Mouse (Mus musculus) midbrain, embryonic 15.5 days (tissue): ENCODE data around the gene Noxred1. TPM values are rescaled to one million over a fixed set of nuclear protein-coding genes. Genes with fewer than 3 reads are reported as not detected.
"Not testable (repeated sequence)": the region's sequence is repeated elsewhere in the genome, so short reads cannot be mapped to it uniquely, and the experiment has no call there.

ENCODE experiments used
- ATAC-seq: fragments of 200-750 bp; cut with Nextera tagmentation; replicated peaks from 2 replicates; pipeline ENCODE4 v1.8.0; 2017; ENCODE audit warnings: moderate TSS enrichment
- H3K27ac ChIP-seq: fragments of 300-500 bp; sonication (generic); 2 replicates; pipeline ENCODE4 v1.5.1; 2015; ENCODE audit warnings: mild to moderate bottlenecking, inconsistent platforms
- H3K27me3 ChIP-seq: fragments of 300-500 bp; sonication (generic); replicated peaks from 2 replicates; pipeline ENCODE4 v1.6.1; 2015; ENCODE audit warnings: inconsistent platforms
- H3K36me3 ChIP-seq: fragments of 300-500 bp; sonication (generic); replicated peaks from 2 replicates; pipeline ENCODE4 v1.6.1; 2015; ENCODE audit warnings: inconsistent platforms
- H3K4me1 ChIP-seq: fragments of 300-500 bp; sonication (generic); 2 replicates; pipeline ENCODE4 v1.6.1; 2015; ENCODE audit warnings: inconsistent platforms
- H3K4me2 ChIP-seq: fragments of 300-500 bp; sonication (generic); 2 replicates; pipeline ENCODE4 v1.6.1; 2015; ENCODE audit warnings: inconsistent platforms, mild to moderate bottlenecking, moderate library complexity
- H3K4me3 ChIP-seq: fragments of 300-500 bp; sonication (generic); 2 replicates; pipeline ENCODE4 v1.5.1; 2015; ENCODE audit warnings: mild to moderate bottlenecking, inconsistent platforms
- H3K9ac ChIP-seq: fragments of 300-500 bp; sonication (generic); 2 replicates; pipeline ENCODE4 v1.6.1; 2015; ENCODE audit warnings: mild to moderate bottlenecking, inconsistent platforms
- H3K9me3 ChIP-seq: fragments of 300-500 bp; sonication (generic); 2 replicates; pipeline ENCODE4 v1.6.1; 2016; ENCODE audit warnings: inconsistent platforms
- WGBS: fragments of 180-500 bp; shearing (Covaris S2); methylation state at CpG from one replicate; pipeline ENCODE4 v1.1.7; 2015; ENCODE audit warnings: mixed read lengths; 5-methylcytosine and 5-hydroxymethylcytosine counted together
- polyA plus RNA-seq: library from polyadenylated mRNA; unstranded; fragments of >200 nt; fragmentation: Nextera tagmentation; extraction: Ambion mirVana; gene quantifications from 2 replicates; pipeline ENCODE4 v1.2.1, GENCODE M21; 2015

Noxred1 gene
- polyA plus RNA-seq, 1 experiment from 2014 or later = 1.7 TPM

DNA sequence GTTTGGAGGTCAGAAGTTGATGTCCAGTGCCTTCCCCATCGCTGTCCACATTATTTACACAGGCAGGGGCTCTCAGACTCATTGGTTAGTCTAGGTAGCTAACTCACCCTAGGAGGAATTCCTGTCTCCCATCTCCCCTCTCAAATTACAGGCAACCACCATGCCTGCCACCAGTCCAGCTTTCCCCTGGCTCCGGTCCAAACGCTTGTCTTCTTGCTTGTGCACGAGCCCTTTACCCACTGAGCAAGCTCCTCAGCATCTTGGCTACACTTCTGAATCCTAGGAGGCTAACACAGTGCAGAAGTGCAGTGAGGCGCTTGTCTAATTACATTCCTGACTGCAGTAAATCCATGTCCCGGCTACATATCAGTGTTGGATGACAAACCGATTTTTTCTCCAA lies 19.2 kb downstream of the Noxred1 start:
- Histone ChIP-seq H3K4me3 (no peak overlapping the region), H3K36me3 (no peaks in the 10 kb centered on the region), H3K4me2 (no peak overlapping the region), H3K9me3 (no peaks in the 10 kb centered on the region), H3K4me1 (peaks cover 3% of the 10 kb centered on the region; the same call in 1 of the 2 replicates), H3K27ac (no peak overlapping the region), H3K9ac (no peak overlapping the region), H3K27me3 (no peaks in the 10 kb centered on the region)
- ATAC-seq = no peak
- WGBS = 76% methylated on average over 7 of the region's 7 CpGs

- no peaks in the 10 kb centered on the region for H3K9me3 ChIP-seq
- ATAC-seq = no peak
- H3K27ac ChIP-seq = no peak overlapping the region
- no peak overlapping the region for H3K9ac ChIP-seq
- H3K4me3 ChIP-seq = no peak overlapping the region
- no peaks in the 10 kb centered on the region for H3K36me3 ChIP-seq
- no peaks in the 10 kb centered on the region for H3K27me3 ChIP-seq
- peaks cover 3% of the 10 kb centered on the region; the same call in 1 of the 2 replicates for H3K4me1 ChIP-seq
- no peak overlapping the region for H3K4me2 ChIP-seq
Observed at GRCm38 (mm10) chr12:87217596-87217995, 20.9 kb downstream of the Noxred1 start.

GRCm38 (mm10) chr12:87216053-87216452 lies 22.5 kb downstream of the Noxred1 start:
- H3K4me1 ChIP-seq = peaks cover 3% of the 10 kb centered on the region; the same call in 1 of the 2 replicates
- H3K4me3 ChIP-seq = no peak overlapping the region
- H3K27me3 ChIP-seq = no peaks in the 10 kb centered on the region
- H3K9ac ChIP-seq = no peak overlapping the region
- no peak overlapping the region for H3K4me2 ChIP-seq
- H3K36me3 ChIP-seq = no peaks in the 10 kb centered on the region
- H3K27ac ChIP-seq = no peak overlapping the region
- H3K9me3 ChIP-seq = no peaks in the 10 kb centered on the region
- WGBS = 65% methylated on average over 2 of the region's 2 CpGs
- no peak for ATAC-seq

DNA sequence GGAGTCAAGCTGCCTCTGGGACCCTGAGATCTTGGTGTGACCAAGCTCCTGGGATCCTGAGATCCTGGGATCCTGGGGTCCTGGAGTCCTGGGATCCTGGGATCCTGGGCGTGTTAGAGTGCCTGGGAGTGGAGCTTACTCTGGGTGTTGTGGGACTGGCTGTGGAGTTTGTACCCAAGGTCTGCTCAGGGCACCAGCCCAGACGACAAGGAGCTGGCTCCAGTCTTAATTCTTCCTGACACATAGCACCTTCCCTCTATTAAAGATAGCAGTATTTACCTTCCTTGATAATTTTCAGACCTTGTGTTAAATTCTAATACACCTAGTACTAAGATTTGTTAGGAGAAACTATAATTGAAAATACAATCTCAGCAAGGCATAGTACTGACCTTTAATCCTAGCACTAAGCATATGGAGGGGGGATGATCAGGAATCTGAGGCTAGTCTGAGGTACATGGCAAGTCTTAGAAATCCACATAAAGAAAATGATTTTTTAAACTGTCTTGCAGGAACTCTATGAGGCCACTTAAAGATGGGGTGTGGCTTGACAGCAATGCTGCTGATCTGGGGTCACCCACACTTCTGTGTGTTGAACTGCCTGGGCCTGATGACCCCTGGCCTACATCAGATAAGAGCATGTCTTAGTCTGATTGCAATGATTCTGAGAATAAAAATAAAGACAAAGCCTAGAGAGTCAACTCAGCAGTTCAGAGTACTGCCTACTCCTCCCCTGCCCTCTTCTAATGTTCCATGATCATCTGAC lies 25.5 kb downstream of the Noxred1 start:
- no peaks in the 10 kb centered on the region for H3K9me3 ChIP-seq
- 71% methylated on average over 2 of the region's 2 CpGs for WGBS
- H3K4me3 ChIP-seq = no peak overlapping the region
- no peaks in the 10 kb centered on the region for H3K27me3 ChIP-seq
- H3K9ac ChIP-seq = no peak overlapping the region
- ATAC-seq = no peak
- no peak overlapping the region for H3K27ac ChIP-seq
- H3K4me1 ChIP-seq = no peaks in the 10 kb centered on the region
- H3K36me3 ChIP-seq = no peaks in the 10 kb centered on the region
- H3K4me2 ChIP-seq = no peak overlapping the region

GRCm38 (mm10) chr12:87205789-87206188 lies 32.7 kb downstream of the Noxred1 start:
- not testable (repeated sequence) for H3K4me2 ChIP-seq, H3K4me3 ChIP-seq, H3K9me3 ChIP-seq, H3K36me3 ChIP-seq, H3K4me1 ChIP-seq, H3K27ac ChIP-seq, H3K9ac ChIP-seq, H3K27me3 ChIP-seq, ATAC-seq
- 92% methylated on average over 5 of the region's 5 CpGs for WGBS

GRCm38 (mm10) chr12:87201694-87202093 lies 36.8 kb downstream of the Noxred1 start:
- H3K4me1 ChIP-seq = peaks cover 21% of the 10 kb centered on the region
- H3K27ac ChIP-seq = no peak overlapping the region
- no peak for ATAC-seq
- H3K4me3 ChIP-seq = no peak overlapping the region
- no peak overlapping the region for H3K9ac ChIP-seq
- H3K27me3 ChIP-seq = no peaks in the 10 kb centered on the region
- H3K4me2 ChIP-seq = no peak overlapping the region
- 67% methylated on average over 5 of the region's 5 CpGs for WGBS
- H3K36me3 ChIP-seq = no peaks in the 10 kb centered on the region
- H3K9me3 ChIP-seq = no peaks in the 10 kb centered on the region

GRCm38 (mm10) chr12:87199973-87200586 lies 38.5 kb downstream of the Noxred1 start, which contains the start of gene Tmed8:
Gene Tmed8, minus strand, starts transcription at chr12:87200454.
- Histone ChIP-seq H3K4me3 (peak within 1 kb of the TSS; percentile 56), H3K27ac (peak within 1 kb of the TSS; percentile 95), H3K4me2 (peak within 1 kb of the TSS; percentile 64), H3K9ac (peak within 1 kb of the TSS; percentile 86), H3K27me3 (no peaks in the 10 kb centered on the region), H3K4me1 (peaks cover 21% of the 10 kb centered on the region), H3K36me3 (no peaks in the 10 kb centered on the region), H3K9me3 (no peaks in the 10 kb centered on the region)
- peak; percentile 96 for ATAC-seq
- under 1% methylated on average over 66 of the region's 70 CpGs for WGBS

- WGBS = under 1% methylated on average over 38 of the region's 38 CpGs
- peak; percentile 84 for ATAC-seq
Observed at GRCm38 (mm10) chr12:87199206-87199972, 39.1 kb downstream of the Noxred1 start, which contains the start of gene Samd15. Gene Samd15, plus strand, starts transcription at chr12:87199723.

DNA sequence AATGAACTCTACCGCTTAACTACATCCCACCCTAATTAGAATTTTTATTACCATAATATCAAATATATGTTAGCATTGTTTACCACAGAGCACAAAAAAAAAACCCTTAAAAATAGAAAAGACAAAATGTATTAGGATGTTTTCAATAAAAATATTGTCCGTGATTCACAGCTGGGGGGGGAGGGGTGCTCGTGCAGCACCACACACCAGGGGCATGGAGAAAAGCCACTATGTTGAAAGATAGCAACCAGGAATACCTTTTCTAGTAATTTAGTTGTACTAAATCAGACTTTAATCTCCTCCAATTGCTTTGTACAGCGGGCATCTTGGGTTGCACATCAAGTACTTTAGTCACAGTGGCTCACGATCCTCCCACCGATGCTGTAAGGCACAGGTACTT lies 39.7 kb downstream of the Noxred1 start:
- Histone ChIP-seq H3K9me3 (no peaks in the 10 kb centered on the region), H3K4me2 (peak overlapping the region; percentile 64), H3K27me3 (no peaks in the 10 kb centered on the region), H3K4me1 (peaks cover 21% of the 10 kb centered on the region), H3K9ac (peak overlapping the region; percentile 86; the same call in 1 of the 2 replicates), H3K27ac (peak overlapping the region; percentile 95; the same call in 1 of the 2 replicates), H3K4me3 (peak overlapping the region; percentile 56), H3K36me3 (no peaks in the 10 kb centered on the region)
- WGBS = 40% methylated on average over 6 of the region's 6 CpGs
- no peak for ATAC-seq

More at GRCm38 (mm10) chr12:87199206-87199972, 39.1 kb downstream of the Noxred1 start, which contains the start of gene Samd15:
- Histone ChIP-seq H3K4me2 (peak within 1 kb of the TSS; percentile 64), H3K36me3 (no peaks in the 10 kb centered on the region), H3K4me1 (peaks cover 21% of the 10 kb centered on the region), H3K4me3 (peak within 1 kb of the TSS; percentile 56), H3K27me3 (no peaks in the 10 kb centered on the region), H3K9me3 (no peaks in the 10 kb centered on the region), H3K27ac (peak within 1 kb of the TSS; percentile 95), H3K9ac (peak within 1 kb of the TSS; percentile 86)

GRCm38 (mm10) chr12:87196310-87196709 lies 42.2 kb downstream of the Noxred1 start:
- no peaks in the 10 kb centered on the region for H3K9me3 ChIP-seq
- no peaks in the 10 kb centered on the region for H3K27me3 ChIP-seq
- H3K4me1 ChIP-seq = peaks cover 21% of the 10 kb centered on the region
- H3K36me3 ChIP-seq = no peaks in the 10 kb centered on the region
- H3K4me2 ChIP-seq = no peak overlapping the region
- H3K27ac ChIP-seq = no peak overlapping the region
- H3K4me3 ChIP-seq = no peak overlapping the region
- H3K9ac ChIP-seq = no peak overlapping the region
- ATAC-seq = no peak

GRCm38 (mm10) chr12:87195069-87195468 lies 43.5 kb downstream of the Noxred1 start:
- WGBS = 90% methylated on average over 1 of the region's 1 CpGs
- Histone ChIP-seq H3K4me2 (no peak overlapping the region), H3K36me3 (no peaks in the 10 kb centered on the region), H3K9ac (no peak overlapping the region), H3K4me3 (no peak overlapping the region), H3K27ac (no peak overlapping the region), H3K27me3 (no peaks in the 10 kb centered on the region), H3K4me1 (peaks cover 16% of the 10 kb centered on the region), H3K9me3 (no peaks in the 10 kb centered on the region)
- ATAC-seq = no peak

DNA sequence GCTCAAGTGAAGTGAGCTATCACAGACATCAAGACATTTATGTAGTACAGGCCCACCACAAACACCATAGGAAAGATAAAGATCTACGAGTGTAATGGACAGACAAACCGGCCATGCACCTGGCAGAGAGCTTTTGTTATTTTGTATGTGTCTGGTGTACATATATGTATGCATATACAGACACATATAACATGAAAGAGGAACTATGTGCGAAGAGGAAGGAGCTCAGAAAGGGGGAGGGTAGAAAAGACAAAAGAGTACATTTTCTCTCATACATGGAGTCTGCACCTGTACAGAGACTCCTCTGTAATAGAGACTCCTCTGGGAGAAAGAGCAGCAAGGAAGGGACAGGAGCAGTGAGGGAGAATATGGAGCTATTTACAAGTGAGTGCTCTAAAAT lies 45.5 kb downstream of the Noxred1 start:
- Histone ChIP-seq H3K27me3 (no peaks in the 10 kb centered on the region), H3K4me3 (no peak overlapping the region), H3K36me3 (no peaks in the 10 kb centered on the region), H3K9ac (no peak overlapping the region), H3K9me3 (no peaks in the 10 kb centered on the region), H3K27ac (no peak overlapping the region), H3K4me1 (peaks cover 4% of the 10 kb centered on the region), H3K4me2 (no peak overlapping the region)
- ATAC-seq = no peak
- 94% methylated on average over 3 of the region's 3 CpGs for WGBS
